Mouse (Mus musculus) adrenal gland, adult 8-10 months (tissue): ENCODE measurements around the gene Shank3. TPM values are rescaled to one million over a fixed set of nuclear protein-coding genes. Genes with fewer than 3 reads are reported as not detected.

Experiments
- DNase-seq: peaks from one replicate; pipeline ENCODE4 v3.0.0; 2022
- total RNA-seq, 4 experiments: library from RNA; stranded (reverse); gene quantifications; 2 replicates each; pipeline ENCODE4 v1.2.4; 2022

Gene Shank3
- total RNA-seq, 4 experiments from 2014 or later: 29.1 to 61.2 (median 42.8) TPM

GRCm38 (mm10) chr15:89525464-89525863 lies 26.0 kb downstream of the Shank3 start:
- DNase-seq: no peak

GRCm38 (mm10) chr15:89525896-89526295 lies 26.5 kb downstream of the Shank3 start:
- no peak for DNase-seq

- DNase-seq: no peak
Observed at GRCm38 (mm10) chr15:89526776-89527325, 27.4 kb downstream of the Shank3 start.

GRCm38 (mm10) chr15:89527466-89527865 lies 28.0 kb downstream of the Shank3 start:
- no peak for DNase-seq

GRCm38 (mm10) chr15:89528201-89528850 lies 28.9 kb downstream of the Shank3 start:
- no peak for DNase-seq

- DNase-seq: no peak
Observed at GRCm38 (mm10) chr15:89528923-89529322, 29.5 kb downstream of the Shank3 start.

- no peak for DNase-seq
Observed at GRCm38 (mm10) chr15:89530336-89530735, 30.9 kb downstream of the Shank3 start.

- DNase-seq: no peak
Observed at GRCm38 (mm10) chr15:89531399-89531798, 32.0 kb downstream of the Shank3 start.

- no peak for DNase-seq
Observed at GRCm38 (mm10) chr15:89532026-89532923, 32.9 kb downstream of the Shank3 start.

- no peak for DNase-seq
Observed at GRCm38 (mm10) chr15:89532924-89533842, 33.8 kb downstream of the Shank3 start.

- no peak for DNase-seq
Observed at GRCm38 (mm10) chr15:89533843-89534207, 34.4 kb downstream of the Shank3 start.

- no peak for DNase-seq
Observed at GRCm38 (mm10) chr15:89544171-89544570, 44.7 kb downstream of the Shank3 start.

- no peak for DNase-seq
Observed at GRCm38 (mm10) chr15:89547321-89547720, 47.9 kb downstream of the Shank3 start.

- DNase-seq: no peak
Observed at GRCm38 (mm10) chr15:89547824-89548601, 48.6 kb downstream of the Shank3 start.

- no peak for DNase-seq
Observed at GRCm38 (mm10) chr15:89548837-89549236, 49.4 kb downstream of the Shank3 start.

- no peak for DNase-seq
Observed at GRCm38 (mm10) chr15:89550506-89550905, 51.1 kb downstream of the Shank3 start.

GRCm38 (mm10) chr15:89551733-89552132 lies 52.3 kb downstream of the Shank3 start:
- no peak for DNase-seq

- no peak for DNase-seq
Observed at GRCm38 (mm10) chr15:89555591-89555990, 56.2 kb downstream of the Shank3 start.

GRCm38 (mm10) chr15:89556401-89557178 lies 57.2 kb downstream of the Shank3 start:
- DNase-seq: no peak

GRCm38 (mm10) chr15:89557179-89557995 lies 58.0 kb downstream of the Shank3 start:
- no peak for DNase-seq
